Mouse (Mus musculus): ENCODE results near the gene Nek11. TPM values are rescaled to one million over a fixed set of nuclear protein-coding genes. Genes with fewer than 3 reads are reported as not detected.

Gene Nek11
- total and polyA plus RNA-seq, 2 experiments from 2014 or later = 1.4 to 3.6 TPM

GRCm38 (mm10) chr9:105252349-105253041 lies 142.8 kb downstream of the Nek11 start:
- Histone ChIP-seq H3K4me3 (ENCODE audit: low read depth, low read length) (no peak overlapping the region), H3K27me3 (ENCODE audit: insufficient read depth, low read length) (no peaks in the 10 kb centered on the region), H3K36me3 (ENCODE audit: insufficient read depth, low read length) (no peaks in the 10 kb centered on the region), H3K4me1 (ENCODE audit: insufficient read depth, low read length) (0 out of 2 replicates have a peak, but pooled peaks cover 2% of the 10 kb centered on the region), H3K27ac (ENCODE audit: low read depth, low read length) (no peak overlapping the region), H3K9me3 (ENCODE audit: low read length) (no peaks in the 10 kb centered on the region), H3K4me2 (ENCODE audit: low read depth, low read length, poor library complexity, severe bottlenecking) (no peak overlapping the region), H3K9ac (replicated peaks; ENCODE audit: low read length, poor library complexity, severe bottlenecking) (no peak overlapping the region)
- 67% methylated on average over 4 of the region's 4 CpGs for WGBS
- no peak for TF ChIP-seq CTCF (IDR thresholded peaks at IDR 0.05)
- DNase-seq (ENCODE audit: low spot score) = peak; percentile 7
- no peak for ATAC-seq (ENCODE audit: low FRiP score)

GRCm38 (mm10) chr9:105251256-105251655 lies 144.1 kb downstream of the Nek11 start:
- Histone ChIP-seq H3K4me1 (ENCODE audit: insufficient read depth, low read length) (no peaks in the 10 kb centered on the region), H3K4me2 (ENCODE audit: low read depth, low read length, poor library complexity, severe bottlenecking) (no peak overlapping the region), H3K27ac (ENCODE audit: low read depth, low read length) (no peak overlapping the region), H3K9ac (replicated peaks; ENCODE audit: low read length, poor library complexity, severe bottlenecking) (no peak overlapping the region), H3K4me3 (ENCODE audit: low read depth, low read length) (no peak overlapping the region), H3K36me3 (ENCODE audit: insufficient read depth, low read length) (no peaks in the 10 kb centered on the region), H3K9me3 (ENCODE audit: low read length) (no peaks in the 10 kb centered on the region), H3K27me3 (ENCODE audit: insufficient read depth, low read length) (no peaks in the 10 kb centered on the region)
- no peak for TF ChIP-seq CTCF (IDR thresholded peaks at IDR 0.05)
- 96% methylated on average over 4 of the region's 4 CpGs for WGBS
- no peak for ATAC-seq (ENCODE audit: low FRiP score)
- no peak for DNase-seq (ENCODE audit: low spot score)

- no peaks in the 10 kb centered on the region for H3K27me3 ChIP-seq (ENCODE audit: insufficient read depth, low read length)
- no peaks in the 10 kb centered on the region for H3K4me1 ChIP-seq (ENCODE audit: insufficient read depth, low read length)
- H3K27ac ChIP-seq (ENCODE audit: low read depth, low read length) = no peak overlapping the region
- WGBS = 35% methylated on average over 5 of the region's 5 CpGs
- no peak for ATAC-seq (ENCODE audit: low FRiP score)
- TF ChIP-seq CTCF (IDR thresholded peaks at IDR 0.05) = no peak
- no peak for DNase-seq (ENCODE audit: low spot score)
- no peak overlapping the region for H3K9ac ChIP-seq (replicated peaks; ENCODE audit: low read length, poor library complexity, severe bottlenecking)
- no peak overlapping the region for H3K4me2 ChIP-seq (ENCODE audit: low read depth, low read length, poor library complexity, severe bottlenecking)
- no peak overlapping the region for H3K4me3 ChIP-seq (ENCODE audit: low read depth, low read length)
- no peaks in the 10 kb centered on the region for H3K9me3 ChIP-seq (ENCODE audit: low read length)
- H3K36me3 ChIP-seq (ENCODE audit: insufficient read depth, low read length) = no peaks in the 10 kb centered on the region
These were observed 151.3 kb downstream of the Nek11 start for GRCm38 (mm10) chr9:105244024-105244423.

GRCm38 (mm10) chr9:105214434-105214833 lies 180.9 kb downstream of the Nek11 start:
- DNase-seq (ENCODE audit: low spot score) = peak; percentile 31
- no peaks in the 10 kb centered on the region for H3K27me3 ChIP-seq (ENCODE audit: insufficient read depth, low read length)
- H3K36me3 ChIP-seq (ENCODE audit: insufficient read depth, low read length) = no peaks in the 10 kb centered on the region
- no peak overlapping the region for H3K27ac ChIP-seq (ENCODE audit: low read depth, low read length)
- no peak overlapping the region for H3K4me2 ChIP-seq (ENCODE audit: low read depth, low read length, poor library complexity, severe bottlenecking)
- TF ChIP-seq CTCF (IDR thresholded peaks at IDR 0.05) = peak; percentile 66
- WGBS = 56% methylated on average over 4 of the region's 4 CpGs
- no peak overlapping the region for H3K9ac ChIP-seq (replicated peaks; ENCODE audit: low read length, poor library complexity, severe bottlenecking)
- H3K9me3 ChIP-seq (ENCODE audit: low read length) = no peaks in the 10 kb centered on the region
- H3K4me1 ChIP-seq (ENCODE audit: insufficient read depth, low read length) = no peaks in the 10 kb centered on the region
- no peak for ATAC-seq (ENCODE audit: low FRiP score)
- H3K4me3 ChIP-seq (ENCODE audit: low read depth, low read length) = no peak overlapping the region

GRCm38 (mm10) chr9:105200305-105200704 lies 195.0 kb downstream of the Nek11 start:
- no peak overlapping the region for H3K4me3 ChIP-seq (ENCODE audit: low read depth, low read length)
- DNase-seq (ENCODE audit: low spot score) (peak; percentile 25), ATAC-seq (ENCODE audit: low FRiP score) (no peak)
- no peaks in the 10 kb centered on the region for H3K36me3 ChIP-seq (ENCODE audit: insufficient read depth, low read length)
- H3K27ac ChIP-seq (ENCODE audit: low read depth, low read length) = no peak overlapping the region
- no peaks in the 10 kb centered on the region for H3K9me3 ChIP-seq (ENCODE audit: low read length)
- H3K27me3 ChIP-seq (ENCODE audit: insufficient read depth, low read length) = no peaks in the 10 kb centered on the region
- H3K9ac ChIP-seq (replicated peaks; ENCODE audit: low read length, poor library complexity, severe bottlenecking) = no peak overlapping the region
- TF ChIP-seq CTCF (IDR thresholded peaks at IDR 0.05) = no peak
- no peaks in the 10 kb centered on the region for H3K4me1 ChIP-seq (ENCODE audit: insufficient read depth, low read length)
- no peak overlapping the region for H3K4me2 ChIP-seq (ENCODE audit: low read depth, low read length, poor library complexity, severe bottlenecking)
- 7% methylated on average over 1 of the region's 1 CpGs for WGBS

GRCm38 (mm10) chr9:105186725-105187124 lies 208.6 kb downstream of the Nek11 start:
- ATAC-seq (ENCODE audit: low FRiP score) = no peak
- Histone ChIP-seq H3K4me1 (ENCODE audit: insufficient read depth, low read length) (no peaks in the 10 kb centered on the region), H3K4me2 (ENCODE audit: low read depth, low read length, poor library complexity, severe bottlenecking) (no peak overlapping the region), H3K27me3 (ENCODE audit: insufficient read depth, low read length) (no peaks in the 10 kb centered on the region), H3K9me3 (ENCODE audit: low read length) (no peaks in the 10 kb centered on the region), H3K4me3 (ENCODE audit: low read depth, low read length) (no peak overlapping the region), H3K36me3 (ENCODE audit: insufficient read depth, low read length) (no peaks in the 10 kb centered on the region), H3K27ac (ENCODE audit: low read depth, low read length) (no peak overlapping the region), H3K9ac (replicated peaks; ENCODE audit: low read length, poor library complexity, severe bottlenecking) (no peak overlapping the region)
- TF ChIP-seq CTCF (IDR thresholded peaks at IDR 0.05) = no peak
- DNase-seq (ENCODE audit: low spot score) = no peak
- 86% methylated on average over 3 of the region's 3 CpGs for WGBS
